Mouse (Mus musculus): Measurements from ENCODE around the gene Mapk9. TPM values are rescaled to one million over a fixed set of nuclear protein-coding genes. Genes with fewer than 3 reads are reported as not detected.

Gene Mapk9
- polyA plus RNA-seq, 1 experiment from 2014 or later = 47.2 TPM

GRCm38 (mm10) chr11:49900962-49901658, 54.6 kb downstream of the Mapk9 start:
- Histone ChIP-seq H3K27ac (replicated peaks) (no peak overlapping the region), H3K4me2 (replicated peaks) (peak overlapping the region; percentile 93), H3K36me3 (no peaks in the 10 kb centered on the region), H3K4me3 (peak overlapping the region; percentile 81), H3K9ac (replicated peaks) (peak overlapping the region; percentile 87), H3K27me3 (peaks cover 14% of the 10 kb centered on the region), H3K9me3 (peaks cover 7% of the 10 kb centered on the region; the same call in 1 of the 2 replicates), H3K4me1 (peaks cover 4% of the 10 kb centered on the region)
- ATAC-seq (replicated peaks) = peak; percentile 36; the same call in 1 of the 2 replicates
- WGBS = 30% methylated on average over 15 of the region's 15 CpGs

GRCm38 (mm10) chr11:49901659-49902458, 55.3 kb downstream of the Mapk9 start, which contains the start of gene Rasgef1c:
Rasgef1c (plus strand) TSS chr11:49901835.
- Histone ChIP-seq H3K4me2 (replicated peaks) (peak within 1 kb of the TSS; percentile 93), H3K9ac (replicated peaks) (peak within 1 kb of the TSS; percentile 87), H3K27me3 (peaks cover 14% of the 10 kb centered on the region), H3K4me3 (peak within 1 kb of the TSS; percentile 81), H3K27ac (replicated peaks) (no peak within 1 kb of the TSS), H3K4me1 (peaks cover 4% of the 10 kb centered on the region), H3K36me3 (no peaks in the 10 kb centered on the region), H3K9me3 (peaks cover 7% of the 10 kb centered on the region; the same call in 1 of the 2 replicates)
- peak; percentile 95 for ATAC-seq (replicated peaks)
- WGBS = 3% methylated on average over 71 of the region's 99 CpGs

- 16% methylated on average over 7 of the region's 7 CpGs for WGBS
- Histone ChIP-seq H3K27ac (replicated peaks) (no peak overlapping the region), H3K9me3 (no peaks in the 10 kb centered on the region), H3K36me3 (no peaks in the 10 kb centered on the region), H3K4me1 (peaks cover 4% of the 10 kb centered on the region), H3K9ac (replicated peaks) (no peak overlapping the region), H3K4me3 (no peak overlapping the region), H3K4me2 (replicated peaks) (no peak overlapping the region), H3K27me3 (peaks cover 14% of the 10 kb centered on the region)
- ATAC-seq (replicated peaks) = no peak
Measured at GRCm38 (mm10) chr11:49903333-49903732, 56.8 kb downstream of the Mapk9 start.

GRCm38 (mm10) chr11:49918521-49919180, 72.1 kb downstream of the Mapk9 start:
- Histone ChIP-seq H3K27ac (replicated peaks) (0 out of 2 replicates have a peak overlapping the region, but pooled peaks have one; percentile 4), H3K4me3 (no peak overlapping the region), H3K27me3 (no peaks in the 10 kb centered on the region), H3K9ac (replicated peaks) (no peak overlapping the region), H3K4me1 (peaks cover 9% of the 10 kb centered on the region), H3K4me2 (replicated peaks) (no peak overlapping the region), H3K9me3 (no peaks in the 10 kb centered on the region), H3K36me3 (no peaks in the 10 kb centered on the region)
- WGBS = 17% methylated on average over 15 of the region's 15 CpGs
- ATAC-seq (replicated peaks) = no peak

- no peak overlapping the region for H3K4me3 ChIP-seq
- H3K27me3 ChIP-seq = no peaks in the 10 kb centered on the region
- WGBS = 89% methylated on average over 6 of the region's 6 CpGs
- no peak for ATAC-seq (replicated peaks)
- no peaks in the 10 kb centered on the region for H3K9me3 ChIP-seq
- no peak overlapping the region for H3K4me2 ChIP-seq (replicated peaks)
- no peaks in the 10 kb centered on the region for H3K36me3 ChIP-seq
- peaks cover 9% of the 10 kb centered on the region for H3K4me1 ChIP-seq
- H3K27ac ChIP-seq (replicated peaks) = no peak overlapping the region
- H3K9ac ChIP-seq (replicated peaks) = no peak overlapping the region
Measured at GRCm38 (mm10) chr11:49919304-49919703, 72.8 kb downstream of the Mapk9 start.

- H3K27ac ChIP-seq (replicated peaks) = no peak overlapping the region
- ATAC-seq (replicated peaks) = no peak
Measured at GRCm38 (mm10) chr11:49923539-49923938, 77.0 kb downstream of the Mapk9 start.

GRCm38 (mm10) chr11:49926183-49926582, 79.6 kb downstream of the Mapk9 start:
- Histone ChIP-seq H3K4me1 (peaks cover 17% of the 10 kb centered on the region), H3K36me3 (no peaks in the 10 kb centered on the region), H3K9ac (replicated peaks) (no peak overlapping the region), H3K4me3 (no peak overlapping the region), H3K4me2 (replicated peaks) (no peak overlapping the region), H3K27ac (replicated peaks) (0 out of 2 replicates have a peak overlapping the region, but pooled peaks have one; percentile 53), H3K27me3 (no peaks in the 10 kb centered on the region), H3K9me3 (no peaks in the 10 kb centered on the region)
- WGBS = 82% methylated on average over 7 of the region's 7 CpGs
- ATAC-seq (replicated peaks) = no peak

More at GRCm38 (mm10) chr11:49923539-49923938, 77.0 kb downstream of the Mapk9 start:
- WGBS = 88% methylated on average over 9 of the region's 9 CpGs
- no peak overlapping the region for H3K4me2 ChIP-seq (replicated peaks)
- no peak overlapping the region for H3K4me3 ChIP-seq
- no peaks in the 10 kb centered on the region for H3K36me3 ChIP-seq
- no peaks in the 10 kb centered on the region for H3K9me3 ChIP-seq
- peaks cover 20% of the 10 kb centered on the region for H3K4me1 ChIP-seq
- H3K9ac ChIP-seq (replicated peaks) = no peak overlapping the region
- no peaks in the 10 kb centered on the region for H3K27me3 ChIP-seq

- Histone ChIP-seq H3K4me1 (peaks cover 26% of the 10 kb centered on the region), H3K9ac (replicated peaks) (no peak overlapping the region), H3K4me3 (no peak overlapping the region), H3K9me3 (no peaks in the 10 kb centered on the region), H3K4me2 (replicated peaks) (no peak overlapping the region), H3K27ac (replicated peaks) (peak overlapping the region; percentile 53), H3K27me3 (no peaks in the 10 kb centered on the region), H3K36me3 (no peaks in the 10 kb centered on the region)
- WGBS = 8% methylated on average over 4 of the region's 4 CpGs
- peak; percentile 80 for ATAC-seq (replicated peaks)
Measured at GRCm38 (mm10) chr11:49927169-49927568, 80.6 kb downstream of the Mapk9 start.

- peak; percentile 42 for ATAC-seq (replicated peaks)
Measured at GRCm38 (mm10) chr11:49927670-49928069, 81.1 kb downstream of the Mapk9 start.

GRCm38 (mm10) chr11:49931037-49931625, 84.6 kb downstream of the Mapk9 start:
- 28% methylated on average over 5 of the region's 5 CpGs for WGBS
- Histone ChIP-seq H3K27ac (replicated peaks) (no peak overlapping the region; the same call in 1 of the 2 replicates), H3K9ac (replicated peaks) (no peak overlapping the region), H3K4me2 (replicated peaks) (no peak overlapping the region), H3K9me3 (no peaks in the 10 kb centered on the region), H3K4me3 (no peak overlapping the region), H3K4me1 (peaks cover 29% of the 10 kb centered on the region), H3K36me3 (no peaks in the 10 kb centered on the region), H3K27me3 (no peaks in the 10 kb centered on the region)
- no peak for ATAC-seq (replicated peaks)

More at GRCm38 (mm10) chr11:49927670-49928069, 81.1 kb downstream of the Mapk9 start:
- H3K9ac ChIP-seq (replicated peaks) = no peak overlapping the region
- 57% methylated on average over 6 of the region's 6 CpGs for WGBS
- peaks cover 26% of the 10 kb centered on the region for H3K4me1 ChIP-seq
- H3K9me3 ChIP-seq = no peaks in the 10 kb centered on the region
- no peaks in the 10 kb centered on the region for H3K27me3 ChIP-seq
- peak overlapping the region; percentile 53 for H3K27ac ChIP-seq (replicated peaks)
- no peak overlapping the region for H3K4me3 ChIP-seq
- H3K4me2 ChIP-seq (replicated peaks) = no peak overlapping the region
- H3K36me3 ChIP-seq = no peaks in the 10 kb centered on the region

GRCm38 (mm10) chr11:49931853-49932252, 85.3 kb downstream of the Mapk9 start:
- WGBS = 30% methylated on average over 7 of the region's 7 CpGs
- Histone ChIP-seq H3K36me3 (no peaks in the 10 kb centered on the region), H3K27me3 (no peaks in the 10 kb centered on the region), H3K9me3 (no peaks in the 10 kb centered on the region), H3K4me2 (replicated peaks) (no peak overlapping the region), H3K4me1 (peaks cover 25% of the 10 kb centered on the region), H3K4me3 (no peak overlapping the region), H3K27ac (replicated peaks) (no peak overlapping the region; the same call in 1 of the 2 replicates), H3K9ac (replicated peaks) (no peak overlapping the region)
- ATAC-seq (replicated peaks) = 0 out of 2 replicates have a peak, but pooled peaks have one; percentile 4
